Mouse (Mus musculus): ENCODE measurements around the gene Pfn2. TPM values are rescaled to one million over a fixed set of nuclear protein-coding genes. Genes with fewer than 3 reads are reported as not detected.

Gene Pfn2
- 1 to 10 TPM; 3.4 to 4.2 TPM for total RNA-seq (2023)

GRCm38 (mm10) chr3:57847760-57848185, at the start of gene Pfn2:
Pfn2 (minus strand) TSS chr3:57848079.

Other genes with a start within 250 kb of the Pfn2 start
- gene Commd2, start 196.4 kb downstream of the Pfn2 start, total RNA-seq (2023), result 10 to 100 TPM; 26.8 to 31.4 TPM
- gene Ankub1, start 155.3 kb downstream of the Pfn2 start, total RNA-seq (2023), result not detected
- gene Rnf13, start 112.0 kb downstream of the Pfn2 start, total RNA-seq (2023), result 10 to 100 TPM; 42.4 to 47.3 TPM